Mouse (Mus musculus): ENCODE measurements around the gene Stk38.

Gene Stk38

GRCm38 (mm10) chr17:28953251-28953650 is 54.5 kb downstream of the Stk38 start:
- no peak for DNase-seq (ENCODE audit: low read depth, low spot score)

GRCm38 (mm10) chr17:28951831-28952799 is 55.7 kb downstream of the Stk38 start, which contains the start of gene Kctd20:
TSS of gene Kctd20 (plus strand) at chr17:28951950.
- DNase-seq (ENCODE audit: low read depth, low spot score) = peak; percentile 93

GRCm38 (mm10) chr17:28950751-28951150 is 57.0 kb downstream of the Stk38 start:
- DNase-seq (ENCODE audit: low read depth, low spot score) = no peak

- peak; percentile 44 for DNase-seq (ENCODE audit: low read depth, low spot score)
Observed at GRCm38 (mm10) chr17:28948661-28949060, 59.1 kb downstream of the Stk38 start.

- DNase-seq (ENCODE audit: low read depth, low spot score) = no peak
Observed at GRCm38 (mm10) chr17:28947011-28947939, 60.5 kb downstream of the Stk38 start.

GRCm38 (mm10) chr17:28944481-28944880 is 63.3 kb downstream of the Stk38 start:
- no peak for DNase-seq (ENCODE audit: low read depth, low spot score)

GRCm38 (mm10) chr17:28943740-28944139 is 64.1 kb downstream of the Stk38 start, which contains the start of gene Pxt1:
TSS of gene Pxt1 (minus strand) at chr17:28943840.
- no peak for DNase-seq (ENCODE audit: low read depth, low spot score)

GRCm38 (mm10) chr17:28942101-28942500 is 65.7 kb downstream of the Stk38 start:
- no peak for DNase-seq (ENCODE audit: low read depth, low spot score)

- peak; percentile 62 for DNase-seq (ENCODE audit: low read depth, low spot score)
Observed at GRCm38 (mm10) chr17:28940776-28941555, 66.8 kb downstream of the Stk38 start.

- no peak for DNase-seq (ENCODE audit: low read depth, low spot score)
Observed at GRCm38 (mm10) chr17:28936622-28937345, 71.0 kb downstream of the Stk38 start.

GRCm38 (mm10) chr17:28936133-28936532 is 71.7 kb downstream of the Stk38 start:
- no peak for DNase-seq (ENCODE audit: low read depth, low spot score)

GRCm38 (mm10) chr17:28934120-28934916 is 73.5 kb downstream of the Stk38 start:
- DNase-seq (ENCODE audit: low read depth, low spot score) = no peak

GRCm38 (mm10) chr17:28932274-28932673 is 75.5 kb downstream of the Stk38 start:
- no peak for DNase-seq (ENCODE audit: low read depth, low spot score)

- no peak for DNase-seq (ENCODE audit: low read depth, low spot score)
Observed at GRCm38 (mm10) chr17:28931436-28932211, 76.2 kb downstream of the Stk38 start.

- peak; percentile 67 for DNase-seq (ENCODE audit: low read depth, low spot score)
Observed at GRCm38 (mm10) chr17:28930392-28931074, 77.3 kb downstream of the Stk38 start.

GRCm38 (mm10) chr17:28929369-28929768 is 78.4 kb downstream of the Stk38 start:
- DNase-seq (ENCODE audit: low read depth, low spot score) = no peak

- no peak for DNase-seq (ENCODE audit: low read depth, low spot score)
Observed at GRCm38 (mm10) chr17:28928004-28928403, 79.8 kb downstream of the Stk38 start.

Measured in brain, adult 2 months (tissue).